Mouse (Mus musculus) embryonic facial prominence, embryonic 14.5 days (tissue): ENCODE results near the gene Slc35a1. TPM values are rescaled to one million over a fixed set of nuclear protein-coding genes. Genes with fewer than 3 reads are reported as not detected.
"Not testable (repeated sequence)": the region's sequence is repeated elsewhere in the genome, so short reads cannot be mapped to it uniquely, and the experiment has no call there.

Experiments used
- ATAC-seq: fragments of 200-750 bp; cut with Nextera tagmentation; 2 replicates; pipeline ENCODE4 v1.8.0; 2017; ENCODE audit warnings: low read depth, moderate number of reproducible peaks, moderate TSS enrichment
- DNase-seq: peaks from one replicate; pipeline ENCODE4 v3.0.0-alpha.2; 2015; ENCODE audit warnings: low spot score
- H3K27ac ChIP-seq: fragments of 300-500 bp; sonication (generic); replicated peaks from 2 replicates; pipeline ENCODE4 v1.5.1; 2014; ENCODE audit warnings: low read depth, mild to moderate bottlenecking, low read length, moderate library complexity
- H3K27me3 ChIP-seq: fragments of 300-500 bp; sonication (generic); replicated peaks from 2 replicates; pipeline ENCODE4 v1.6.1; 2014; ENCODE audit warnings: low read length; ENCODE audit not compliant: control insufficient read depth, insufficient read depth
- H3K36me3 ChIP-seq: fragments of 300-500 bp; sonication (generic); 2 replicates; pipeline ENCODE4 v1.6.1; 2014; ENCODE audit warnings: low read length, mixed read lengths; ENCODE audit not compliant: control insufficient read depth, insufficient read depth
- H3K4me1 ChIP-seq: fragments of 300-500 bp; sonication (generic); 2 replicates; pipeline ENCODE4 v1.6.1; 2014; ENCODE audit warnings: antibody characterized with exemption, low read length; ENCODE audit not compliant: control insufficient read depth, insufficient read depth
- H3K4me2 ChIP-seq: fragments of 300-500 bp; sonication (generic); 2 replicates; pipeline ENCODE4 v1.6.1; 2014; ENCODE audit warnings: low read depth, mild to moderate bottlenecking, low read length, moderate library complexity, mixed read lengths
- H3K4me3 ChIP-seq: fragments of 300-500 bp; sonication (generic); 2 replicates; pipeline ENCODE4 v1.5.1; 2014; ENCODE audit warnings: low read depth, mild to moderate bottlenecking, low read length
- H3K9ac ChIP-seq: fragments of 300-500 bp; sonication (generic); 2 replicates; pipeline ENCODE4 v1.6.1; 2014; ENCODE audit warnings: low read depth, mild to moderate bottlenecking, low read length, moderate library complexity, mixed read lengths
- H3K9me3 ChIP-seq: fragments of 300-500 bp; sonication (generic); 2 replicates; pipeline ENCODE4 v1.6.1; 2016; ENCODE audit warnings: low read length; ENCODE audit not compliant: control insufficient read depth
- WGBS: fragments of 180-500 bp; shearing (Covaris S2); extraction: QIAGEN DNeasy Blood & Tissue Kit; methylation state at CpG from one replicate; pipeline ENCODE4 v1.1.7; 2014; 5-methylcytosine and 5-hydroxymethylcytosine counted together
- polyA plus RNA-seq: library from polyadenylated mRNA; unstranded; fragments of >200 nt; fragmentation: Nextera tagmentation; extraction: Ambion mirVana; gene quantifications from 2 replicates; pipeline ENCODE4 v1.2.1, GENCODE M21; 2014

The Slc35a1 gene
- 33.8 and 34.3 TPM in 2 replicates for polyA plus RNA-seq

- peaks cover 5% of the 10 kb centered on the region for H3K36me3 ChIP-seq
- peak within 1 kb of the TSS; percentile 87 for H3K27ac ChIP-seq
- peak within 1 kb of the TSS; percentile 88 for H3K9ac ChIP-seq
- no peaks in the 10 kb centered on the region for H3K9me3 ChIP-seq
- H3K4me2 ChIP-seq = peak within 1 kb of the TSS; percentile 58
- H3K27me3 ChIP-seq = no peaks in the 10 kb centered on the region
- ATAC-seq (peak; percentile 98), DNase-seq (peak; percentile 96)
- peak within 1 kb of the TSS; percentile 76 for H3K4me3 ChIP-seq
- under 1% methylated on average over 42 of the region's 65 CpGs for WGBS
- H3K4me1 ChIP-seq = peaks cover 5% of the 10 kb centered on the region
These were observed at the start of gene Slc35a1 for GRCm38 (mm10) chr4:34686874-34687567. Gene Slc35a1, minus strand, starts transcription at chr4:34687438.

DNA sequence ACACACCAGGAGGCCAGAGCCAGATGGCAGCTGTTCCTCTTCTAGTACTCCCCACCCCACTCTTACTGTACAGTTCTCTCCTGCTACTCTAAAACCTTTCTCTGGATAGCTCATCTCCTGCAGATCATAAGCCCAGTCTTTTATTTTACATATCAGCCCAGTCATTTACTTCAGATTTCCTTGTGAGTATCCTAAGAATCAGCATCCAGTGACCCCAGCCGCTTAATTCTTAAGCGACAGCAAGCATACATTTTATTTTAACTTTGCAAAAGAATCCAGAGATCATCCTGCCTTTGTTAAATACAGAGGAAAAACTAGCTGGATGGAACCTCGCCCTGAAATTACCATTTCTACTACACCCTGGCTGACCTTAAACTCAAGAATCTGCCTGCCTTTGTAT is 47.2 kb upstream of the Slc35a1 start:
- Histone ChIP-seq H3K9ac (no peak overlapping the region), H3K27ac (no peak overlapping the region), H3K36me3 (no peaks in the 10 kb centered on the region), H3K4me2 (no peak overlapping the region), H3K4me1 (no peaks in the 10 kb centered on the region), H3K4me3 (no peak overlapping the region), H3K9me3 (no peaks in the 10 kb centered on the region), H3K27me3 (peaks cover 5% of the 10 kb centered on the region; the same call in 1 of the 2 replicates)
- WGBS = 73% methylated on average over 3 of the region's 3 CpGs
- DNase-seq (no peak), ATAC-seq (no peak)

DNA sequence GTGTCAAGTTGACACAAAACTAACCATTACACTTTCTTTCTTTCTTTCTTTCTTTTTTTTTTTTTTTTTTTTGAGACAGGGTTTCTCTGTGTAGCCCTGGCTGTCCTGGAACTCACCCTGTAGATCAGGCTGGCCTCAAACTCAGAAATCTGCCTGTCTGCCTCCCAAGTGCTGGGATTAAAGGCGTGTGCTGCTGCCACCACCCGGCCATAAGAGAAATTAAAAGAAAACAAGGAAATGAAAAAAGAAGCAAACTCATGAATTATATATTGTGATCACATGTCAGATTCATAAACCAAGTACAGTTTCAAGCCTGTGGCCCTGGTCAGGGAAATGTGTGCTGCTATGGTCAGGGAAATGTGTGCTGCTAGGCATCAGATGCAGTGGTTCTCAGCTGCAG is 46.2 kb upstream of the Slc35a1 start:
- H3K4me1 ChIP-seq, H3K27ac ChIP-seq, DNase-seq, H3K9me3 ChIP-seq, H3K4me3 ChIP-seq, H3K36me3 ChIP-seq, H3K9ac ChIP-seq, ATAC-seq, H3K4me2 ChIP-seq: not testable (repeated sequence)
- WGBS = 31% methylated on average over 2 of the region's 2 CpGs
- peaks cover 10% of the 10 kb centered on the region; the same call in 1 of the 2 replicates for H3K27me3 ChIP-seq

DNA sequence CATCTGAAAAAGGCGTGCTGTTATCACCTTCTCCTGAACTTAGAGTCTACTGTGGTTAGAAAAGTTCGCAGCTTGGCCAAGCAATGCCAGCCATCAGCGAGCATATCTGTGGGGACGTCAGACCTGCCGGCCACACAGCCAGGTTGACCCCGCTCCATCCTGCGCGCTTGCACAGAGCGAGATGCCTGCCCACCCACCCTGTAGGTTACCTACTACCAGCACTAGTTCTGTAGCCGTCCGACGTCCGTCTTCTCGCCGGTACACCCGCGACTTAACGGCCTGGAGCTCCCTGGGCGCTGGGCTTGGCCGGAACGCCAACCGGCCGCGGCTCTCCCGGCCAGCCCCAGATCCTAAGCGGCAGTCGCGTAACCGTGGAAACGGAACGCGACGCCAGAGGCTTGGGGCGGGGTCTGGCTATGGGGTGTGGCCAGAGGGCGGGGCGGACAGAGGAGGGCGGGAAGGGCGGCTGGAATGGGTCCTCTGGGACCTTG is 42.7 kb upstream of the Slc35a1 start, which contains the start of gene Cfap206:
Gene Cfap206 (minus strand): TSS at position 356 of the 491 bp plus-strand sequence.
- Histone ChIP-seq H3K36me3 (no peaks in the 10 kb centered on the region), H3K4me1 (no peaks in the 10 kb centered on the region), H3K9me3 (no peaks in the 10 kb centered on the region), H3K4me2 (peak within 1 kb of the TSS; percentile 78), H3K9ac (peak within 1 kb of the TSS; percentile 47; the same call in 1 of the 2 replicates), H3K4me3 (peak within 1 kb of the TSS; percentile 44), H3K27ac (no peak within 1 kb of the TSS), H3K27me3 (peaks cover 10% of the 10 kb centered on the region; the same call in 1 of the 2 replicates)
- DNase-seq (peak; percentile 84), ATAC-seq (peak; percentile 95)
- 2% methylated on average over 35 of the region's 38 CpGs for WGBS

DNA sequence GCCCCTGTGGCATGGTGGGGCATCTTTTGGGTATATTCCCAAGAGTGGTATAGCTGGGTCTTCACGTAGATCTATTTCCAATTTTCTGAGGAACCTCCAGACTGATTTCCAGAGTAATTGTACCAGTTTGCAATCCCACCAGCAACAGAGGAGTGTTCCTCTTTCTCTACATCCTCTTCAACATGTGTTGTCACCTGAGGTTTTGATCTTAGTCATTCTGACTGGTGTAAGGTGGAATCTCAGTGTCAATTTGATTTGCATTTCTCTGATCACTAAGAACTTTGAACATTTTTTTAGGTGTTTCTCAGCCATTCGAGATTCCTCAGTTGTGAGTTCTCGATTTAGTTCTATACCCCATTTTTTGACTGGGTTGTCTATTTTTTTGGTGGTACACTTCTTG is 38.5 kb upstream of the Slc35a1 start:
- H3K27me3 ChIP-seq = peaks cover 10% of the 10 kb centered on the region; the same call in 1 of the 2 replicates
- H3K27ac ChIP-seq, ATAC-seq, H3K4me2 ChIP-seq, DNase-seq, H3K9me3 ChIP-seq, H3K4me1 ChIP-seq, H3K36me3 ChIP-seq, H3K9ac ChIP-seq, H3K4me3 ChIP-seq: not testable (repeated sequence)
- 84% methylated on average over 3 of the region's 3 CpGs for WGBS

DNA sequence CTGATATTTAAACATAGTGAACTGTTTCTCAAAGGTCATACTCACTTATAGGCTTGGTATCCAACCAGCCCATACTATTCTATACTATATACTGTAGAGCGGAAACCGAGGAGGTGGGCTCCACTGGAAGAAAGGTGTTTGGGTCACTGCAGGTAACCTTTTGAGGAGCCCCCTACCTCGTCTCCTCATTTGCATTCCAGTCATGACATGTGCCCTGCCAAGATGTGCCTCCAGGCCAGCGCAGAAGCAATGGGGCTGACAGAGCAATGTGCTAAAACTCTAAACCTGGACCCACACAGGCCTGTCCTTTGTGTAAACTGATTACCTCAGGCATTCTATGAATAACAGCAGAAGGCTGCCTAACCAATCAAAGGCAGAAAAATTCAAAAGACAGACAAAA is 37.1 kb upstream of the Slc35a1 start:
- no peak for DNase-seq
- WGBS = 52% methylated on average over 4 of the region's 4 CpGs
- no peak for ATAC-seq
- peaks cover 7% of the 10 kb centered on the region for H3K9me3 ChIP-seq
- no peak overlapping the region for H3K27ac ChIP-seq
- H3K27me3 ChIP-seq = 0 out of 2 replicates have a peak, but pooled peaks cover 5% of the 10 kb centered on the region
- H3K4me1 ChIP-seq = no peaks in the 10 kb centered on the region
- H3K9ac ChIP-seq = no peak overlapping the region
- no peak overlapping the region for H3K4me2 ChIP-seq
- no peaks in the 10 kb centered on the region for H3K36me3 ChIP-seq
- H3K4me3 ChIP-seq = no peak overlapping the region

- peaks cover 7% of the 10 kb centered on the region for H3K9me3 ChIP-seq
- H3K9ac ChIP-seq = no peak overlapping the region
- no peak overlapping the region for H3K4me2 ChIP-seq
- no peak overlapping the region for H3K4me3 ChIP-seq
- H3K36me3 ChIP-seq = no peaks in the 10 kb centered on the region
- no peak for DNase-seq
- no peaks in the 10 kb centered on the region for H3K27me3 ChIP-seq
- H3K4me1 ChIP-seq = no peaks in the 10 kb centered on the region
- no peak overlapping the region for H3K27ac ChIP-seq
- no peak for ATAC-seq
- whole genome bisulfite sequencing = 62% methylated on average over 4 of the region's 4 CpGs
These were observed 35.9 kb upstream of the Slc35a1 start for GRCm38 (mm10) chr4:34723186-34723585.

DNA sequence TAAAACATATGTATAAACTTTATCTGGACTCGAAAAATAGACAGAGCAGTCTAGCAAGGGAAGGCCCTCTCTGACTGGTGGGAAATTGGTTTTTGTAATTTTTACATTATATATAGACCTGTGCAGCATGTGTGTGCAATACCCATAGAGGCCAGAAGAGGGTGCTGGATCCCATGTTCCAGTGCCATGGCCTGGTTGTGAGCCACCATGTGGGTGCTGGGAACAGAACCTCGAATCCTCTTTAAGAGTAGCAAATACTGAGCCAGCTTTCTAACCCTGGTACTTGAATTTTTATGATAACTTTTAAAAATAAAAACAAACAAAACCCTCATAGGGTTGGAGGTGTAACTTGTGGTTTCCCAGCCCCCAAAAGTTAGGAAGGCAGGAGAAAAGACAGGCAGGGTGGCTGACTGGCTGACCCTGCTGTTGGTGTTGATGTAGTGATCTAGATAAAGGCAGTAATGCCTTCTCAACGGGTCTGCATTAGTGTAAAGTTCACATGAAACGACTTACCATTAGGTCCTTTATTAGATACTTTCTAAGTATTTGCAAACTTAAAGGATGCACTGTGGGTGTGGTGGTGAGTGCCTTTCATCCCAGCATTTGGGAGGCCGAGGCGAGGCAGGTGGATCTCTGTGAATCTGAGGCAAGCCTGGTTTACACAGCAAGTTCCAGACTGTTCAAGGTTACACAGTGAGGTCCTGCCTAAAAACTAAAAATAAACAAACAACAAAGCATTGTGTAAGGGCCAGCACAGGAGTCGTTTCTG is 33.1 kb upstream of the Slc35a1 start:
- no peak for ATAC-seq
- no peak overlapping the region for H3K9ac ChIP-seq
- WGBS = 90% methylated on average over 7 of the region's 7 CpGs
- H3K27ac ChIP-seq = no peak overlapping the region
- H3K4me2 ChIP-seq = no peak overlapping the region
- no peaks in the 10 kb centered on the region for H3K27me3 ChIP-seq
- no peaks in the 10 kb centered on the region for H3K4me1 ChIP-seq
- no peaks in the 10 kb centered on the region for H3K36me3 ChIP-seq
- H3K4me3 ChIP-seq = no peak overlapping the region
- DNase-seq = no peak
- peaks cover 7% of the 10 kb centered on the region for H3K9me3 ChIP-seq
